Mouse (Mus musculus) erythroblast, embryonic 14.5 days (primary cell): Measurements from ENCODE around the gene Coq8b. TPM values are rescaled to one million over a fixed set of nuclear protein-coding genes. Genes with fewer than 3 reads are reported as not detected.

Source experiments
- H3K27me3 ChIP-seq: 2 replicates; pipeline ENCODE4 v1.6.1; 2012; ENCODE audit warnings: inconsistent platforms; ENCODE audit not compliant: control insufficient read depth
- H3K36me3 ChIP-seq: 2 replicates; pipeline ENCODE4 v1.6.1; 2012; ENCODE audit warnings: mild to moderate bottlenecking, inconsistent platforms; ENCODE audit not compliant: control insufficient read depth
- H3K4me1 ChIP-seq: 2 replicates; pipeline ENCODE4 v1.6.1; 2012; ENCODE audit warnings: inconsistent platforms; ENCODE audit not compliant: control insufficient read depth
- H3K4me3 ChIP-seq: replicated peaks from 2 replicates; pipeline ENCODE3; 2012; ENCODE audit warnings: moderate library complexity, mild to moderate bottlenecking, inconsistent platforms
- H3K9me3 ChIP-seq: 2 replicates; pipeline ENCODE4 v1.6.1; 2012; ENCODE audit warnings: low read length, inconsistent platforms, mixed read lengths; ENCODE audit not compliant: control insufficient read depth
- GATA1 ChIP-seq: IDR thresholded peaks from 2 replicates; pipeline ENCODE4 v1.6.1; 2012; ENCODE audit warnings: low read length, inconsistent platforms, mixed read lengths
- TAL1 ChIP-seq: IDR thresholded peaks from 3 replicates; pipeline ENCODE4 v1.6.1; 2012; ENCODE audit warnings: low read length, inconsistent platforms, mixed read lengths
- polyA plus RNA-seq: library from polyadenylated mRNA; stranded (reverse); fragments of >175 nt; gene quantifications from 2 replicates; pipeline ENCODE4 v1.2.3, GENCODE M21; 2012

Gene Coq8b
- polyA plus RNA-seq, 1 experiment: 2.7 TPM

DNA sequence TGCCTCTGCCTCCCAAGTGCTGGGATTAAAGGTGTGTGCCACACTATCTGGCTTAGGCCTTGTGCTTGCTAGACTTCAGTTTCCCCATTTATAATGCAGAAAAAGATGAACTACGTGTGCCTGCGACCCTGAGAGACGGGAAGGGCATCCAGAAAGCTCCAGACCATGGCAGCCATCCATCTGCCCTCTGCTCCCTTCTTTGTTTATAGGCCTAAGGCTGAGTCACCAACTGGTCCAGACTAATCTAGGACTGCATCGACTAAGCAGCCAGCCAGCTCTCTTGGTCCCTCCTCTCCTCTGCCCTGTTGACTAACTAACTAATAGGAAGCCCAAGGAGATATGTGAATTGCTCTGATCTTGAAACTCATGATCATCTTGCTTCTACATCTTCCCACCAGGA is 63.1 kb downstream of the Coq8b start:
- no peaks in the 10 kb centered on the region for H3K36me3 ChIP-seq
- no peaks in the 10 kb centered on the region for H3K4me1 ChIP-seq
- no peak overlapping the region for H3K4me3 ChIP-seq
- H3K9me3 ChIP-seq: no peaks in the 10 kb centered on the region
- TF ChIP-seq GATA1 (no peak), TAL1 (no peak)
- H3K27me3 ChIP-seq: no peaks in the 10 kb centered on the region; the same call in 1 of the 2 replicates

DNA sequence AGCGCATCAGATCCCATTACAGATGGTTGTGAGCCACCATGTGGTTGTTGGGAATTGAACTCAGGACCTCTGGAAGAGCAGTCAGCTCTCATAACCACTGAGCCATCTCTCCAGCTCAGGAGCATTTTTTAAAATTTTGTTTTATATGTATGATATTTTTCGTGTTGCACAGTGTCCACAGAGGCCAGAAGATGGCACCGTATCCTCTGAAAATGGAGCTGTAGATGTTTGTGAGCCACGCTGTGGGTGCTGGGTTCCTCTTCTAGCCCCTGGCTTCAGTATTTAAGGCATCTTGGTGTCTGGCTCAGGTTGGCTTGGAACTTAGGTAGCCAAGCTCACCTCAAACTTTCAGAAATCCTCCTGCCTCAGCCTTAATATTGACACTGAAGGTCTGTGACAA is 63.7 kb downstream of the Coq8b start:
- no peaks in the 10 kb centered on the region for H3K27me3 ChIP-seq

DNA sequence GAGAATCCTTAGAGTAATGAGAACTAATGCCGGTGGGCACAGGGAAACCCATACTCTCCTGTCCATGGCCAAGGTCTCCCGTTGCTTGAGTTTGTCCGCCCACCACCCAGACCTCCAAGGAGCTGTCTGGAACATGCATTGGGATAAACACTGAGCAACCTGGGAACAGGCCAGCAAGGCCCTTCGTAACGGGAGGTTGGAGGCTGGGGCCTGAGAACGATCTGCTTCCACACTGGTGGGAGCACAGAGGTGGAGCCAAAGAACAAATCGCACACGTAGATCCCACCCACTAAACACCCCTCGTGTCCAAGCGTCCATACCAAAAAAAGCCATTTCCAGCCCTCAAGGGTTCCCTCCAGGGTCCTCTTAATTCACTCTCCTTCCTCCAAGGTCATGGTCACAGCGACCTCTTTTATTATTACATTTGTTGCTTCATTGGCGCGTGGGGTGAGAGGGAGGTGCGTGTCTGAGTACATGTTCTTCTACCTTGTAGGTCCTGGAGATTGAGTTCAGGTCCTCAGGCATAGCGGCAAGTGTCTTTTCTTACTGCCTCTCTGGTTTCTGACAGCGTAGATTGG is 65.3 kb downstream of the Coq8b start:
- Histone ChIP-seq H3K4me1 (no peaks in the 10 kb centered on the region), H3K27me3 (no peaks in the 10 kb centered on the region), H3K9me3 (no peaks in the 10 kb centered on the region), H3K4me3 (no peak overlapping the region), H3K36me3 (no peaks in the 10 kb centered on the region)
- no peak for TF ChIP-seq GATA1
- no peak for TF ChIP-seq TAL1

More for the DNA sequence above, 63.7 kb downstream of the Coq8b start:
- Histone ChIP-seq H3K36me3 (no peaks in the 10 kb centered on the region), H3K4me3 (no peak overlapping the region), H3K9me3 (no peaks in the 10 kb centered on the region), H3K4me1 (no peaks in the 10 kb centered on the region)
- TF ChIP-seq GATA1 (no peak), TAL1 (no peak)

GRCm38 (mm10) chr7:27298816-27299215 is 66.0 kb downstream of the Coq8b start:
- no peaks in the 10 kb centered on the region for H3K9me3 ChIP-seq
- no peaks in the 10 kb centered on the region for H3K4me1 ChIP-seq
- H3K27me3 ChIP-seq: no peaks in the 10 kb centered on the region
- no peak overlapping the region for H3K4me3 ChIP-seq
- H3K36me3 ChIP-seq: no peaks in the 10 kb centered on the region
- TF ChIP-seq TAL1: no peak
- no peak for TF ChIP-seq GATA1

GRCm38 (mm10) chr7:27300351-27300750 is 67.5 kb downstream of the Coq8b start:
- TF ChIP-seq GATA1 (no peak), TAL1 (no peak)
- H3K27me3 ChIP-seq: peaks cover 3% of the 10 kb centered on the region
- H3K4me1 ChIP-seq: no peaks in the 10 kb centered on the region
- H3K36me3 ChIP-seq: no peaks in the 10 kb centered on the region
- H3K9me3 ChIP-seq: no peaks in the 10 kb centered on the region
- H3K4me3 ChIP-seq: no peak overlapping the region

DNA sequence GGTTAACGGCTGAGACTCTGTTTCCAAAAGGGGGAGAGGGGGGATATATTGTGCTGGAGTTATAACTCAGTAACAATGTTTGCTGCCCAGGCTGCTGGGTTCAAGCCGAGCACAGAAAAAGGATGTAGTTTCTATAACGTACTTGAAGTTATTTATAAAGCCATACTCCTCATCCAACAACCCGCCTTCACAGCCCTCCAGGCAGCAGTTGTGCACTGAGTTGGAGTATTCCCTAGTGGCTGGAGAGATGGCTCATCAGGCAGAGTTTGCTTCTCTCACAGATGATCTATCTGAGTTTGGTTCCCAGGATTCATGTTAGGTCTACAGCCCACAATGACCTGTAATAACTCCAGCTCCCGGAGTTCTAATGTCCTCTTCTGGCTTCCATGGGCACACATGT is 68.0 kb downstream of the Coq8b start:
- H3K4me1 ChIP-seq: no peaks in the 10 kb centered on the region
- TF ChIP-seq GATA1 (no peak), TAL1 (no peak)
- H3K9me3 ChIP-seq: no peaks in the 10 kb centered on the region
- H3K36me3 ChIP-seq: no peaks in the 10 kb centered on the region
- H3K4me3 ChIP-seq: no peak overlapping the region
- peaks cover 3% of the 10 kb centered on the region for H3K27me3 ChIP-seq

DNA sequence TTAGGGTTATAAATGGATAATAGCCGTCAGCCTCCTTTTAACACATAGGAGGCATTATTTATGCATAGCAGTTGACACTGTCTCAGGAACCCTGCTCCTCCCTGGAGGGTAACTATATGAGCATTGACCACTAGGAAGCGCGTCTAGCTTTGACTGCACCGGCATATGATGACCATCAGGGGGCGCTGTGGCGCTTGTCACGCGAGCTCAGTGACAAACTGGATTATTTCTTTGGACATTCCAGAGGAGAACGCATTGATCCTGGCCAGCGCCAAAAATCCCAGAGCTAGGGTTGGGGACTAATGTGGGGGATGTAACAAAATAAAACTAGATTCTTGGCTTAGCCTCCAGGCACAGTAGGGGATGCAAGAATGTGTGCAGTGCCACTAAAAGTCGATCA is 69.3 kb downstream of the Coq8b start:
- Histone ChIP-seq H3K27me3 (peaks cover 3% of the 10 kb centered on the region), H3K4me1 (no peaks in the 10 kb centered on the region), H3K4me3 (no peak overlapping the region), H3K9me3 (no peaks in the 10 kb centered on the region), H3K36me3 (no peaks in the 10 kb centered on the region)
- no peak for TF ChIP-seq TAL1
- no peak for TF ChIP-seq GATA1

GRCm38 (mm10) chr7:27305091-27305730 is 72.4 kb downstream of the Coq8b start:
- Histone ChIP-seq H3K4me1 (no peaks in the 10 kb centered on the region; the same call in 1 of the 2 replicates), H3K27me3 (peaks cover 15% of the 10 kb centered on the region), H3K36me3 (no peaks in the 10 kb centered on the region), H3K4me3 (no peak overlapping the region), H3K9me3 (no peaks in the 10 kb centered on the region)
- TF ChIP-seq TAL1 (no peak), GATA1 (no peak)

DNA sequence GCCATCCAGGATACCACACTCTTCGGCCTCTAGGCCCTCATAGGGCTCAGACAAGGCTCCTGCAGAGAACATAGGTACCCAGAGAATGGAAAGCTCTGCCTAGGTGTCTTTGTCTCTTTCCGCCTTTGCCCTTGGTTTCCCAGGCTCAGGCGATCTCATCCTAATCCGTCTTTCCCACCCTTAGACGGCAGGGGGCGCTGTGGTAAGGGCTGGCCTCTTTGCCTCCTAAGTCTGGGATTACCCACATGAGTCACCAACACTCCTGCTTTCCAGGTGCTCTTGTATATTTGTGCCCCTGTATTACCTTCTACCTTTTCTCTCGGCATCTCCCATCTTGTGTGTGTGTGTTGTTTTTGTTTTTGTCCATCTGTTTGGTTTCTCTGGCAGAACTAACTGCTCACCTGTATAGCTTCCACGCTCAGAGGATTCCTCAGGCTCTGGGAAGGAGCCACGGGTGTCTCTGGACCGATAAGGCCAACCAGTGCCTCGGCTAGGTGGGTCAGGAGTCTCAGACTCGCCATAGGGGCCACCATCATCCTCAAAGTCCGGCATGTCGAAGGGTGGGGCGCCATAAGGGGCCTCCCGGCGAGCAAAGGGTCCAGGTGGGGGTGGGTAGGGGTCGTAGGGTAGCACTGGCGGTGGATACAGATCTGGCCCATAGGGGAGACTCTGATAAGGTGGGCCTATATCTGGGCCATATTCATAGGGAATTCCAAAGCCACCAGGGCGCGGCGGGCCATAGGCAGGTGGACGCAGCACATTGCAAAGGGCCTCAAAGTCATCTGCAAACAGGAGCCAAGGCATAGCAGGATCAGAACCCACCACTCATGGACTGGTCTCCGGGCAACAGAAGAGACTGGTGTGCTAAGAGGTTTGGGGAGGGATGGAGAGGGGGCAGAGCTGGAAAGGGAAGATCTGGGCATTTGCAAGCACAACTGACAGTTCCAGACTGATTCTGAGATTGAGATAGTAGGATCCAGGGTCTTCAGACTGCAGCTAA is 73.6 kb downstream of the Coq8b start:
- TF ChIP-seq TAL1 (no peak), GATA1 (no peak)
- Histone ChIP-seq H3K4me1 (peaks cover 3% of the 10 kb centered on the region), H3K27me3 (peaks cover 27% of the 10 kb centered on the region), H3K36me3 (no peaks in the 10 kb centered on the region), H3K4me3 (no peak overlapping the region), H3K9me3 (no peaks in the 10 kb centered on the region)
